Mouse (Mus musculus) lung, embryonic 14.5 days (tissue): ENCODE data around the gene Anks3. TPM values are rescaled to one million over a fixed set of nuclear protein-coding genes. Genes with fewer than 3 reads are reported as not detected.

Experiments
- ATAC-seq: fragments of 200-750 bp; cut with Nextera tagmentation; 2 replicates; pipeline ENCODE4 v1.8.0; 2017; ENCODE audit warnings: mild to moderate bottlenecking, moderate TSS enrichment, moderate library complexity; ENCODE audit not compliant: insufficient read depth
- DNase-seq: peaks from one replicate; pipeline ENCODE4 v3.0.0-alpha.2; 2015
- H3K27ac ChIP-seq: fragments of 300-500 bp; sonication (generic); 2 replicates; pipeline ENCODE4 v1.5.1; 2014; ENCODE audit warnings: low read depth, mild to moderate bottlenecking, moderate library complexity
- H3K27me3 ChIP-seq: fragments of 300-500 bp; sonication (generic); 2 replicates; pipeline ENCODE4 v1.6.1; 2014; ENCODE audit warnings: low read length, control low read depth; ENCODE audit not compliant: insufficient read depth
- H3K36me3 ChIP-seq: fragments of 300-500 bp; sonication (generic); 2 replicates; pipeline ENCODE4 v1.6.1; 2014; ENCODE audit warnings: control low read depth; ENCODE audit not compliant: insufficient read depth
- H3K4me1 ChIP-seq: fragments of 300-500 bp; sonication (generic); 2 replicates; pipeline ENCODE4 v1.6.1; 2014; ENCODE audit warnings: antibody characterized with exemption, control low read depth; ENCODE audit not compliant: insufficient read depth
- H3K4me2 ChIP-seq: fragments of 300-500 bp; sonication (generic); 2 replicates; pipeline ENCODE4 v1.6.1; 2014; ENCODE audit warnings: mild to moderate bottlenecking
- H3K4me3 ChIP-seq: fragments of 300-500 bp; sonication (generic); 2 replicates; pipeline ENCODE4 v1.5.1; 2014; ENCODE audit warnings: low read depth, low read length
- H3K9ac ChIP-seq: fragments of 300-500 bp; sonication (generic); 2 replicates; pipeline ENCODE4 v1.6.1; 2014
- H3K9me3 ChIP-seq: fragments of 300-500 bp; sonication (generic); 2 replicates; pipeline ENCODE4 v1.6.1; 2016; ENCODE audit warnings: low read depth, low read length, control low read depth
- CTCF ChIP-seq: IDR thresholded peaks from 2 replicates; pipeline ENCODE4 v1.5.1; 2016; ENCODE audit warnings: antibody characterized with exemption, low read depth
- WGBS: fragments of 180-500 bp; shearing (Covaris S2); extraction: QIAGEN DNeasy Blood & Tissue Kit; methylation state at CpG from one replicate; pipeline ENCODE4 v1.1.7; 2014; 5-methylcytosine and 5-hydroxymethylcytosine counted together
- polyA plus RNA-seq: library from polyadenylated mRNA; unstranded; fragments of >200 nt; fragmentation: Nextera tagmentation; extraction: Ambion mirVana; gene quantifications from 2 replicates; pipeline ENCODE4 v1.2.1, GENCODE M21; 2014

Gene Anks3
- polyA plus RNA-seq, 1 experiment from 2014 or later, result 53.1 TPM

DNA sequence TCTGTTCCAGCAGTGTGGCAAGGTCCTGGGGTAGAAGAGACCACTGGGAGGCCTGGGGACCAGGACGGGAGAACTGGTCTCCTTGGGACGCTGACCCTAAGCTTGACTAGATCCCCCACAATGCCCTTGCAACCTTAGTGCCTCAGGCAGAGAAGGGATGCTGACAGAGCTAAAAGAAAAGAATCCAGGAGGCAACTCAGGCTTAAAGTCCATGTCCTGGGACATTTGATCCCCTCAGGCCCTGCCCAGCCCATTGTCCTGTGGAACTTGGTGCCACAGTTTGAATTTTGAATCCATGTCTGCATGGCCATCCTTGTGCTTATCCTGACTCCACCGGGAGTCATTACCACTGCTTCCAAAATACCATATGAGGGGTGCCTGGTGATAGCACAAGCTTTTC lies 17.9 kb downstream of the Anks3 start:
- 79% methylated on average over 3 of the region's 3 CpGs for WGBS
- Histone ChIP-seq H3K4me2 (no peak overlapping the region), H3K9ac (no peak overlapping the region), H3K27me3 (no peaks in the 10 kb centered on the region), H3K36me3 (peaks cover 81% of the 10 kb centered on the region), H3K4me3 (no peak overlapping the region), H3K4me1 (no peaks in the 10 kb centered on the region), H3K27ac (no peak overlapping the region), H3K9me3 (no peaks in the 10 kb centered on the region)
- DNase-seq, result no peak
- ATAC-seq, result no peak
- no peak for TF ChIP-seq CTCF

DNA sequence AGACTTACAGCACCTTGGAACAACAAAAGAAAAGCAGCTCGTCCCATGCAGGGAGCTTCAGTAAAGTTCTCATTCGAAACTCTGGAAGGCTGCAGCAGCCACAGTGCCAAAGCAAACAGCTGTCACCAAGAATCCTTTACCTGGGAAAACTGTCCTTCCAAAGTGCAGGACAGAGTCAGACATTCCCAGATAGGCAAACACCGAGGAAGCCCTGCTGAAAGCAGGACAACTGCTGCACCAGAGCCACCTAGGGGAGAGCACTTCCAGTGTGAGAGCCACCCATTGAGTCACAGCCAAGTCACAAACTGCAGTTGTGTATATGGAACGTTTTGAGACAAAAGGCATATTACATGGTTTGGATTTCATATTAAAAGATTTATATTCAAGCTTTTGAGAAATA lies 18.6 kb downstream of the Anks3 start:
- H3K4me2 ChIP-seq, result no peak overlapping the region
- 74% methylated on average over 4 of the region's 4 CpGs for WGBS
- ATAC-seq (no peak), DNase-seq (no peak)
- H3K27ac ChIP-seq, result no peak overlapping the region
- H3K36me3 ChIP-seq, result peaks cover 81% of the 10 kb centered on the region
- no peaks in the 10 kb centered on the region for H3K27me3 ChIP-seq
- no peaks in the 10 kb centered on the region for H3K9me3 ChIP-seq
- TF ChIP-seq CTCF, result no peak
- no peaks in the 10 kb centered on the region for H3K4me1 ChIP-seq
- H3K4me3 ChIP-seq, result no peak overlapping the region
- no peak overlapping the region for H3K9ac ChIP-seq

DNA sequence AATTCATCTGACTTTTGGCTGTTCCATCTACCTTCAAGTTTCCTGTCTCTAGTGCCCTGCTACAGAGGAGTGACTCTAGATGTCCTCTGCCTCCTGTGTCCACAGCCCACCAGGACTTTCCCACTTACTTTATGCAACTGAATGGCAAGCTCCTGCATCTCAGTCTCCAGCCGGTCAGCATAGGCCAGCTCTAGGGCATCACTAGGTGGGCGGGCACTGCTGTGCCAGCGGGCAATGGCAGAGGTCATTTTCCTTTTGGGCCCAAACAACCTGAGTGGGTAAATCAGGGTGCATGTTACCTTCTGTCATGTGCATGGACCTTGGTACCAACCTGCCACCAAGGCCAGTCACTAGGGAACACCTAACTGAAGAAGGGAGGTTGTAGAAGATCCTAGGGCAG lies 20.6 kb downstream of the Anks3 start:
- no peak overlapping the region for H3K4me2 ChIP-seq
- H3K9me3 ChIP-seq, result no peaks in the 10 kb centered on the region
- H3K9ac ChIP-seq, result no peak overlapping the region
- no peak overlapping the region for H3K27ac ChIP-seq
- DNase-seq (no peak), ATAC-seq (no peak)
- H3K4me1 ChIP-seq, result 0 out of 2 replicates have a peak, but pooled peaks cover 3% of the 10 kb centered on the region
- H3K4me3 ChIP-seq, result no peak overlapping the region
- H3K36me3 ChIP-seq, result peaks cover 72% of the 10 kb centered on the region
- WGBS, result 82% methylated on average over 3 of the region's 3 CpGs
- TF ChIP-seq CTCF, result no peak
- no peaks in the 10 kb centered on the region for H3K27me3 ChIP-seq

DNA sequence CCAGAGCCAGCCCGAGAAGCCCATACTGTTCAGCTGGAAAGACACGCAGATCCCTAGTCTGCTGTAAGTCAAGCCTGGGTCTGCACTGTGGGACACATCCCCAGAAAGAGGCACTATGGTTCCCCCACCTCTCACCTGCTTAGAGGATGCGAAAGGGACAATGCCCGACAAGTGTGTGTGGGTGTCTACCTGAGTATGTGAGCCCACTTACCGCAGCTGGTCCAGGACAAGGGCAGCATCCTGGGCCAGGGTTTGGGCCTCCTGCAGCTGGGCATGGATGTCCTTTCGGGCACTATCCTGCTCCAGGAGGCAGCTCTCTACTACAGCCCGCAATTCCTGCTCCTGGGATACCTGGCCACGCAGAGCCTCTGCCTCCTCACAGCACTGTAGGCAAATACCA lies 21.1 kb downstream of the Anks3 start:
- 91% methylated on average over 8 of the region's 8 CpGs for WGBS
- Histone ChIP-seq H3K36me3 (peaks cover 68% of the 10 kb centered on the region), H3K4me3 (no peak overlapping the region), H3K9me3 (no peaks in the 10 kb centered on the region), H3K4me1 (0 out of 2 replicates have a peak, but pooled peaks cover 3% of the 10 kb centered on the region), H3K27ac (no peak overlapping the region), H3K9ac (no peak overlapping the region), H3K4me2 (no peak overlapping the region), H3K27me3 (no peaks in the 10 kb centered on the region)
- TF ChIP-seq CTCF, result no peak
- ATAC-seq, result no peak
- no peak for DNase-seq

DNA sequence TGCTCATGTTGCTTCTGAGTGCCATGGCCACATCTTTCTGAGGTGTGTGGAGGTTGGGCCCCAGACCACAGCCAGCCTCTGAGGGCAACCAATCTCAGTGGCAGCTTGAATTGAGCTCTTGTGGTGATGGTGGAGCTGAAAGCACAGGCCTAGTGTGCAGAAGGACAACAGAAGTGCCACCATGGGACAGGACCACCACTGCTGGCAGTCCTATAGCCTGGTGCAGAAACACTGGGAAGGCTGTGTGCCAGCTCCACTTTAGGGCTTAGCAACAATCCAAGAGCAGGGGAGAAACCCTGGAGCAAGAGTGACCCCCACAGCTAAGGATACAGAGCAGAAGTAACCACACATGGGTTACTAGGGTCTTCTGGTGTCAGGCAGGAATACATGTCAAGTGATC lies 23.0 kb downstream of the Anks3 start:
- ATAC-seq (no peak), DNase-seq (no peak)
- Histone ChIP-seq H3K27me3 (no peaks in the 10 kb centered on the region), H3K36me3 (peaks cover 68% of the 10 kb centered on the region), H3K4me3 (no peak overlapping the region), H3K27ac (no peak overlapping the region), H3K9me3 (no peaks in the 10 kb centered on the region), H3K4me1 (0 out of 2 replicates have a peak, but pooled peaks cover 3% of the 10 kb centered on the region), H3K9ac (no peak overlapping the region), H3K4me2 (no peak overlapping the region)
- no peak for TF ChIP-seq CTCF

DNA sequence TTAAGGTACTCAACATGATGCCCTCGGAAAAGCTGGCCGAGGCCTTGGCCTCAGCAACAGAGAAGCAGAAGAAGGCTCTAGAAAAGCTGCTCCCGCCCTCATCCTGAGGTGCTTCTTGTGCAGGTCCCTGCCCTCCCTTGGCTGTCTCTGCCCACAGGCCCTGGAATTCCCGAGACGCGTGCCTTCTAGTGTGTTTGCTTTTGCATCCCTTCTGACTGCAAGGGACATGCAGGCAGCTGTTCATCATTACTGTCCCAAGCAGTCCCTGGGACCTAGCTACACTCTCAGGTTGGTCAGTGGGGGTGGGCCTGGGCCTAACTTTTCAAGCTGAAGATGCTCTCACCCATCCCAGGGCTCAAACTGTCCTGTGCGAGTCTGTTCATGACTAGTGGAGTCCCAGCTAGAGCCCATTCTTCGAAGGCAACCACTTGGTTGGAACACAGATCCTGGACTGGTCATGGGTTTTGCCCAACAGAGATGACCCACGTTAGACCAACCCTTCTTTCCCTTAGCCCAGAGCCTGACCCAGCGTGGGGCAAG lies 23.6 kb downstream of the Anks3 start:
- no peak for TF ChIP-seq CTCF
- H3K9me3 ChIP-seq, result no peaks in the 10 kb centered on the region
- H3K27ac ChIP-seq, result no peak overlapping the region; the same call in 1 of the 2 replicates
- no peak overlapping the region for H3K4me3 ChIP-seq
- peak overlapping the region; percentile 92 for H3K4me2 ChIP-seq
- DNase-seq (no peak), ATAC-seq (no peak)
- H3K9ac ChIP-seq, result no peak overlapping the region
- H3K36me3 ChIP-seq, result peaks cover 69% of the 10 kb centered on the region
- H3K27me3 ChIP-seq, result no peaks in the 10 kb centered on the region
- WGBS, result 77% methylated on average over 10 of the region's 10 CpGs
- H3K4me1 ChIP-seq, result 0 out of 2 replicates have a peak, but pooled peaks cover 3% of the 10 kb centered on the region

DNA sequence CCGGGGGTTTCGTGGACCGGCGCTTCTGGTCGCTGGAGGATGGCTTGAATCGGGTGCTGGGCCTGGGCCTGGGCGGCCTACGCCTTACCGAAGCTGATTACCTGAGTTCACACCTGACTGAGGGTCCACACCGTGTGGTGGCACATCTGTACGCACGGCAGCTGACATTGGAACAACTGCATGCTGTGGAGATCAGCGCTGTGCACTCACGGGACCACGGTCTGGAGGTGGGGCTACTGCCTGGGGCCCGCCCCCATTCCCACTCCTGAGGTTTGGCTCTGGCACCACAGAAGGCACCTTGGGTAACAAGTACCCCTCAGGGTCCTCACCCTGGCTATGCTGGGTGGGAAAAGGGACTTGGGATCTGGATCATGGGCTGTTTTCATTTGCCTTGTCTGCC lies 24.6 kb downstream of the Anks3 start:
- TF ChIP-seq CTCF, result no peak
- Histone ChIP-seq H3K4me3 (peak overlapping the region; percentile 92), H3K4me1 (0 out of 2 replicates have a peak, but pooled peaks cover 3% of the 10 kb centered on the region), H3K9me3 (no peaks in the 10 kb centered on the region), H3K36me3 (peaks cover 72% of the 10 kb centered on the region), H3K27me3 (no peaks in the 10 kb centered on the region), H3K9ac (peak overlapping the region; percentile 93), H3K4me2 (peak overlapping the region; percentile 92), H3K27ac (peak overlapping the region; percentile 88)
- peak; percentile 57 for DNase-seq
- WGBS, result 2% methylated on average over 16 of the region's 16 CpGs
- peak; percentile 76 for ATAC-seq

DNA sequence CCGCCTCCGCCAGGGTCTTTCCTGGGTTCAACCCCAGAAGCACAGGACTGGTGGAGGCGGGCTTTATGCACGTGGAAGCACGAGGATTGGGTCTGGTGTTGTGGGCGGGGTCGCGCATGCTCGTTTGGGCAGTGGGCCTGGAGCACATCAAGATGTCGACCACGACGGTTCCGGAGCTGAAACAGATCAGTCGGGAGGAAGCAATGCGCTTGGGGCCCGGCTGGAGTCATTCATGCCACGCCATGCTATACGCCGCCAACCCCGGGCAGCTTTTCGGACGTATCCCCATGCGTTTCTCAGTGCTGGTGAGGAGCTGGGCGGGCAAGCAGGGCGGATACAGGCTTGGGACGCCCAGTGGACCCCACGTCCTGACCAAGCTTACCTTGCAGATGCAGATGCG lies 25.0 kb downstream of the Anks3 start:
- Histone ChIP-seq H3K36me3 (peaks cover 75% of the 10 kb centered on the region), H3K9me3 (no peaks in the 10 kb centered on the region), H3K4me3 (peak overlapping the region; percentile 92), H3K9ac (peak overlapping the region; percentile 93), H3K4me1 (0 out of 2 replicates have a peak, but pooled peaks cover 3% of the 10 kb centered on the region), H3K4me2 (peak overlapping the region; percentile 92), H3K27me3 (no peaks in the 10 kb centered on the region), H3K27ac (peak overlapping the region; percentile 88)
- peak; percentile 95 for ATAC-seq
- under 1% methylated on average over 28 of the region's 28 CpGs for WGBS
- DNase-seq, result peak; percentile 97
- no peak for TF ChIP-seq CTCF
